Mouse (Mus musculus) ovary, postnatal 36 days (tissue): ENCODE results near the gene Cyp46a1.

Experiments
- DNase-seq: peaks from one replicate; pipeline ENCODE4 v3.0.0; 2022; ENCODE audit warnings: low spot score, mixed read lengths

Cyp46a1 gene

GRCm38 (mm10) chr12:108399191-108399590, 65.0 kb downstream of the Cyp46a1 start:
- no peak for DNase-seq

DNA sequence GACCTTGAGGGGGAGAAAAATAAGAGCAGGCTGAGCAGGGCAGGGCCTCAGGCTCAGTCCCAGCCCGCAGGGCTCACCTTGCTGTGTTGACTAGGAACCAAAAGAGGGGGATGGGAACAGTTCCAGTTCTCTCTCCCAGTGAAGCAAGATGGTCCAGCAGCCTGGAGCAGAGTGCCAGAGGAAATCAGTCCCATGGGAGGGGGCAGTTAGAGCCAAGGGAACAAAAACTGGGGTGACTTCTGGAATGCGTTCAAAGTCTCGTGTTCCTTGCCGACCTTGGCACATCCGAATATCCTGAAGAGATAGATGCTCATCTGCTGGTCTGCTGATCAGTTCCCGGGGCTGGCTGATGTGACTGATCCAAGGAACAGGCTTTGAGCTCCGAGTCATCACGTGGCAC, 66.8 kb downstream of the Cyp46a1 start:
- no peak for DNase-seq

- DNase-seq, result peak; percentile 28
Measured at GRCm38 (mm10) chr12:108403957-108404356, 69.8 kb downstream of the Cyp46a1 start.

GRCm38 (mm10) chr12:108409100-108409499, 74.9 kb downstream of the Cyp46a1 start:
- no peak for DNase-seq

DNA sequence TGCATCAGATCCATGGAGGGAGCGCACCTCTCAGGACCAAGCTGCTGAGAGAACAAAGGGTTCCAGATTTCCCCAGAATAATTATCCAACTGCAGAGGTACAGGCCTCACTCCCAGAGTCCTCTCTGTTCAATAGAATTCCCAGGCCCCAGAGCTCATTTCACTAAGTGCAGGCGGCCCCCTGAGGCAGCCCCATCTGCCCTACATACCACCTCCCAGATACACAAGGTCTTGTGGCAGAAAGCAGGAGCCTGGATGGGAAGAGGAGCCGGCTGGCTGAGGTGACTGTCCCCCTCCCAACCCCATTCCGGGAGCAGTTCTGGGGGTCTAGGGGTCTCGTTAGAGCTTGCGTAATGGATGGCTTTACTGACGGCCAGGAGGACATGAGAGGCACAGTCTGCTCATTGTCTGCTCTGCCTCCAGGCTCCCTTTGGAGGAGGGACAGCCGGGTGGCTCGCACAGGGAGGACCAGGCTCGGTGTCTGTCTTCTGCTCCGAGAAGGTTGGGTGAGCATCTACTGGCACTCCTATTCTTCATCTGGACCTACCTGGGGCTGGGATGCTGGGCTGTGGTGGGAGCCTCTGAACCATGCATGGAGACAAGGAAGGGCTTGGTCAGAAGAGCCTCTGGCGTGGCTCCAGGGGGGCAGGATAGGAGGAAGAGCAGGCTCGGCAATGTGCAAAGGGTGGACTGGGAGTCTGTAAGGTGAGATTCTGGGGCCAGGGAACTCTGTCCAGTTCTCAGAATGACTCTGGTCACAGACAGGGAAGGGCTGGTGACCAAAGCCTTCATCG, 76.4 kb downstream of the Cyp46a1 start:
- DNase-seq, result no peak
